Mouse (Mus musculus): ENCODE measurements around the gene Begain.

Gene Begain

DNA sequence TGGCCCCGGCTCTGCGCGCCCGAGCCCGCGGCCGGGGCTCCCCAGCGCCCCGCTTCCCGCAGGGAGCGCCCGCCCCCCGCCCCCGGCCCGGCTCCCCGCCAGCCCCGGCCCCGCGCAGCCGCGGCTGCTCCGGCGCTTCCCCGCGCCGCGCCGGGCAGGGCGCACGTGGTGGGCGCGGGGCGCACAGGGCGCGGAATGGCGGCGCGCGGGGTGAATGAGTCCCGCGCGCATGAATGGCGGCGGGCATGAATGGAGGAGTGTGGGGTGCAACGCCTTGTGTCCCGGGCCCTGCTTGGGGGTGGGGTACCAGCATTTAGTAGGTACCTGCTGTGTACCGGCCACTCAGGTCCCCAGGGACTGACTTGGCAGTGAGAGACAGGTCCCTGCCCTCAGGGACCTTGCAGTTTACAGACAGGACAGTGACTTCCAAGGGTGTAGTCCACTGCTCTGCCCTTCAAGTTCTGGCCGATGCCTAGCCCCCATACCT is at the start of gene Begain:
TSS of gene Begain (minus strand) at position 51 of the 487 bp plus-strand sequence.
- DNase-seq, result no peak

DNA sequence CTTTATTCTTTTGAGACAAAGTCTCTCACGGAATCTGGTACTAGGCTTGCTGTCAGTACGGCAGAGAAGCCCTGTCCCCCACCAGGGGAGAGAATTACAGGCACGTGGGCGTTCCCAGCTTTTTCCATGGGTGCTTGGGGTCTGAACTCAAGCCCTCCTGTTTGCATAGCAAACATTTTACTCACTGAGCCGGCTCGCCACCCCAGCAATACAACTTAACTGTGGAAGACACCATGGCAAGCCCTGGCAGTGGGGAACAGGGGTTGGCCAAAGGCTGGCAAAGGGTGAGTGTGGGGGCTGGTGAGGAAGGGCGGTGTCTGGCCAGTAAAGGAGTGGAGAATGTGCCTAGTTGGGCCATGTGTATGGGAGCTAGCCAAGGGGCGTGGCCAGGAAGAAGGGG is 47.7 kb upstream of the Begain start:
- DNase-seq, result no peak

DNA sequence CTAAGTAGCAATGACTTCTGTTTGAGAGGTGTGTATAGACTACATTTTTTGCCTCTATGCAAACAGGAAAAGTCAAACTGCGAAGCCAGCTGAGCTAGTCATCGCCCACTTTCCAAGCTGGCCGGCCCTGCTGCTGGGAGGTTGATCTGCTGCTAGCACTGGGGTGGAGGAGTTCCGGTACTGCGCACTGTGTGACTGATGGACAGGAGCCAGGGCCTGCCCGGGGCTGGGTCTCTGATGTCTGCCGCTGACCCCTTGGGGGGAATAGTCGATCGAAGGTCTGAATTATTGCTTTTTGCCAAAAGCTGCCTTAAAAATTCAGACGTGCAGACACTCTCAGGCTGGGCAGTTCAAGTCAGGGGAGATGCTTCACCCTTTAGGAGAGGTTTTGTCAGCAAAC is 47.1 kb upstream of the Begain start:
- no peak for DNase-seq

DNA sequence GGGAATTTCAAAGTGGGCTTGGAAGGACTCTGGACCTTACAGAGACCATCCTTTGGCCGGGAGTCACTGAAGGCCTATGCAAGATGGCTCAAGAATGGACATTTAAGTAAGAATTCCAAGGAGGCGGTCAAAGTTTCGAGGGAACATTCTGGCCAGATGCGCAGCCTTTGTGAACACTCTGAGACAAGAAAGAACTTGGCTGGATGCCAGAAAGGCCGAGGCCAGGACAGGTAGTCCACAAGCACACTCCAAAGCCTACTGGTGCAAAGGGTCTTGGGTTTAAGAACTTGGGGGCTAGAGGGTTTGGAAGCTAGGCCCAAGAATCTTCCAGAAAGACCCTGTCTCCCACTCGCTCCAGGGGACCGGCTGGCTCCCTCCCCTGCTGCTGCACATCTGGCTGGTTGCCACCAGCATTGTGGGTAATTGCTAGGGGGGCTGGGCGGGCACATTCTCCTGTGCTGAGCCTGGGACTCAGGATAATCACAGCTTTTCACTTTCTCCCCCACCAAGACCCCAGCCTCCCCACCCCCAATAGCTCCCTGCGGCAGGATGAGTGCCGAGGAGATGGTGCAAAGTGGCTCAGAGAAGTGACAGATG is 45.1 kb upstream of the Begain start:
- no peak for DNase-seq

DNA sequence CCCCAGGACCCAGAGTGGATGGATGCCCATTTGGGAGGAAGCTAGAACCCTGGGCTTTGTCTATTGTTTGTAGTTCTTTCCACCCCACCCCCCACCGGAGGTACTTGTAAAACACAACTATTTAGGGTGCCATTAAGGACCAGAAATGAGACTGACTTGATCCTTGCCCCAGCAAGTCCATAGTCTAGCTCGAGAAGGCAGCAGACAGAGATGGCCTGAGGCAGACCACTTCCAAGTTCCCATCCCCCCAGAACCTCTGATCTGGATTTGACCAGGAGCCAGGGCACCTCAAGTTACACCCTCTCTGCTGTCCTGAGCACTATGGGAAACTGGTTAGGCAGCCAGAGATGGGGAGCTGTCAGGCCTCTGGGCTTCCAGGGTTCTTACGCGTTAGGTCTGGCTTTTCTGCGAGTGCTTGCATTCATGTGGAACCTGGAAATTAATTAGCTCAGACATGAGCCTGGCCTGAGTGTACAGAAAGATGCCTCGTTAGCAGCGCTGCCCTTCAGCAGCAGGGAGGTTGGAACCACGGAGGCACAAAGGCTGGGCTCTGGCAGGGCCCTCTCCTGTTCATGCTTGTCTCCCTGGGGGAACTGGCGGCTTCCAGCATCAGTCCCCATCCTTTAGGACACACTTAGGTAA is 44.5 kb upstream of the Begain start:
- no peak for DNase-seq

DNA sequence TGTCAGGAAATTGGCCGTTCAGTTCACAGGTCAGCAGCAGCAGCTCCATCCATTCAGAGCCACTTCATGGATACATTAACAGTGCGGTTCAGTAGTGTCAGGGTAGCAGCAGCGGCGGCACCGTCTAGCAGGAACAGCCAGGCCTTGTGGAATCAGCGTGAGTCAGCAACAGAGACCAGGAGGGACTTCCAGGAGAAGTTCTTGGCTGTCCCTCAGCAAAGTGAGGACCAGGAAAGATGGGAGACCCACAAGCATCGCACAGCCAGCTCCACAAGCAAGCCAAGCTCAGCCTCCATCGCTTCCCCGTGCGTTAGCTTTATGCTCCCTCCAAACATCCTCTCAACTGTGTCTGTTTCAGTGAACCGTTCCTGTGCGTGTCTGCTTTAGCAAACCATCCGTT is 40.9 kb upstream of the Begain start:
- DNase-seq, result no peak

DNA sequence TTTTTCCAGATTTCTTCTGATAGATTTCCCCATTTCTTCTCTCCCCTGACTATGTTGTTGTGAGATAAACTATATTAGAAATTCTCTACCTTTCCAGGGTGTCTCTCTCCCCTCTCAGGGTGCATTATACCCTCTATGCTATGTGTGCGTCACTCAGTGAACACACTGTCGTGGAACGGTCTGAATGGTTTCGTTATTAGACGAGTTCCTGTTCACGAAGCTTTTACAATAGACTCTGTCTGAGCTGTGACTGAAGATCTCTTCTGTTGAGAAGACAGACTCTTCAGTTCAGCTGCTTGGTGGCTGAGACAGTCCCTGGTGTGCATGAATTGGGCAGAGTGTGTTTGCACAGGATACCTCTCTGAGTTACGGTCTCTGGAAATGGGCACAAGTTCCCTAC is 32.4 kb upstream of the Begain start:
- DNase-seq, result no peak

DNA sequence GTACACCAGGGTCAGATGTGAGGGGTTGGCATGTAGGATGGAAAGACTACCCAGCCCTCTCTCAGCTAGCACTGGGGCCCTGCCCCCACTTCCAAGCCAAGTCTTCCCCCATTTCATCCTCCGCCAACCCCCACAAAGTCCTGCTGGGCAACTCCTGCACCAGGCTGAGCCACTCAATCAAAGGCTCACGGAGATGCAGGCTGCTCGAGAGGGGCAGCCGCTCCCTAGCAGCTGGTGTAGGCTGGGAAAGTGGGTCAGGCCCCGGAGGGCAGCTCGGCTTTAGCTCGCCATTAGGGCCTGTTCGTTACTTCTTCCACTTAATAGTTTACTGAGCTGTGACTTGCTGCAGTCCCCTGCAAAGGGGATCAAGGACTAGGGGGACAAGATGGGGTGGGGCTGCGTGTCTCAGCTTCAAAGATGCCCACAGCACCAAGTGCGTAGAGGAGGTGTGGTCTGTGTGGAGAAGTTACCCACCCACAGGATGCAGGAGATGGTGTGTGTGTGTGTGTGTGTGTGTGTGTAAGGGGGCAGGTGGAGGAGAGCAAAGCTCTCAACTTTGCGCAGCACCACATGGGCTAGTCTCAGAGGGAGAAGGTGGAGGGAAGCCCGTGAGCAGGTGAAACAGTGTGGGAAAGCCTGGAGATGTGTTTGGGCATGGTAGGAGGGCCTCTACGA is 22.6 kb upstream of the Begain start:
- no peak for DNase-seq

DNA sequence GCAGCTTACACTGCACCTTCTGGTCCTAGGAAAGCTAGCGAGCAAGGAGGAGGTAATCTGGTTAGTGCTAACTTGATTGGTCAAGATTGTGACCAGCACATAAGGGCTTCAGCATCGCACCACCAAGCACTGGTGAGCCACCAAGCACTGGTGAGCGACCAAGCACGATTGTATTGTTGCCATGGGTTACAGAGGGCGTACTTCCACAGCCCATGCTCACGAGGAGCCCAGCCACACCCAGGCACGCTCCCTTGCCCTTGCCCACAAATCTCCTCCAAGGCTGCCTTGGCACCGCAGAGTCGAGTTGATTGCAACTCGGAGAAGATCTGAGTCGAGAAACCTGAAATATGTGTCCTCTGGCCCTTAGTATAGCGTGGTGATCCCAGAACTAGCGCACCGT is 22.0 kb upstream of the Begain start:
- no peak for DNase-seq

DNA sequence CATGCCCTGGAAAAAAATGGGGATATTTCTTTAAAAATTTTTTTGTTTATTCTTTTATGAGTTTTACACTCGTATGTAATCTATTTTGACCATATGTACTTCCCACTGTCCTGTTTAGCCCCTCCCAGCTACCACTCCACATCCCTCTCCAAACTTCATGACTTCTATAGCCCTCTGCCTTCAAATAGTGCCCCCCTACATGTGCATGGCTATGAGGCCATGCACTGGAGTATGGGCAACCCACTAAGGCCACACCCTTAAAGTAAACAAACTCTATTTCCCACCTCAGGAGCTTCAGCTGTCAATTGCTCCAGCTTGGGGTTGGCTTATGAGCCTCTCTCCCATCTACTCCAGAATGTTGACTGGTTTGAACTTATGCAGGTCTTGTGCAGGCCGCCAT is 18.1 kb upstream of the Begain start:
- DNase-seq, result no peak

DNA sequence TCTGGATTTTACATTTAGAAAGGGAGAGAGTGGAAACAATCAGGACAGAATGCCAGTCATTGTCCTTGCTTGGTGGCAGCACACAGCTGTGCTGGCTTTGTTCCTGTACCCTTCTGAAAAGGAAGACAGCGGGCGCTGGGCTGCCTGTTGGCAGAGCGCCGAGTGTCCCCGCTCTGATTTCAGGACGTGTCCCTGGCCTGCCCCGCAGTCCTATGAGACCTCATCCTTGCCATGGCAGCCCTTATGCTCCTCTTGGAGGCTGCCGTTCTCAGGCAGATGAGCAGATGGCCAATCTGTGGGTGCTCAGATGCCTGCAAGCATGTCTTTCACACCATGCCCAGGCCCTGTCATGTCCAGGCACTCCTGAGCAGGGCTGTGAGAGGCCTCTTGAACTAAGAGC is 17.7 kb upstream of the Begain start:
- DNase-seq, result peak; percentile 94

DNA sequence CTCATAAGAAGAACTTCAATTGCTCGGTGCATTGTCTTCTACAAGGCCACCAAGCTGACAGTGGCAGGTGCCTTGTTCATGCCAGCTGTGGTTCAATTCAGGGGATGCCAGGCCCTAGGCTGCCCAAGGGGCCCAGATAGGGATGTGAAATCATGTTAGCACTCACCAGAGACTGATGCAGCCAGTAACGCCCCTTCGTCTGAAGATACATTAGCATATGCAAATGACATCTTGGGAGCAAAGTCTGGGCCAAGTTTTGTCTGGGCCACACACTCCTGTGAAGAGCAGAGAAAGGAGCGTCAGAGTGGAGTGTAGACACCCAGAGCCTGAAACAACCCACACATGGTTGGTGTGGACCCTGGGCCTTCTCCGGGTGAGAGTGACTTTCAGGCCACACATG is 17.0 kb upstream of the Begain start:
- no peak for DNase-seq

DNA sequence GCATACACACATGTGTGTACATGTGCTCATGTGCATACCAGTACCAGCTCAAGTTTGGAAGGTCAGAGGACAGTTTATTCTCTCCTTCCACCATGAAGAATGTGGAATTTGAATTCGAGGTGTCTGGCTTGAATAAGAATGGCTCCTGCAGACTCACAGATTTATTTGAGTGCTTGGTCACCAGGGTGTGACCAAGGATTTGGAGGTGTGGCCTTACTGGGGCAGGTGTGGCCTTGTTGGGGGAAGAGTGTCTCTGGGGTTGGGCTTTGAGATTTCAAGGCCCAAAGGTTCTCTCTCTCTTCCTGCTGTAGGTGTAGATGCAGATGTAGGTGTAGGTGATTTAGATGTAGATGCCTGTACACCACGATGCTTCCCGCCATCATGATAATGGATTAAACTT is 15.5 kb upstream of the Begain start:
- no peak for DNase-seq

DNA sequence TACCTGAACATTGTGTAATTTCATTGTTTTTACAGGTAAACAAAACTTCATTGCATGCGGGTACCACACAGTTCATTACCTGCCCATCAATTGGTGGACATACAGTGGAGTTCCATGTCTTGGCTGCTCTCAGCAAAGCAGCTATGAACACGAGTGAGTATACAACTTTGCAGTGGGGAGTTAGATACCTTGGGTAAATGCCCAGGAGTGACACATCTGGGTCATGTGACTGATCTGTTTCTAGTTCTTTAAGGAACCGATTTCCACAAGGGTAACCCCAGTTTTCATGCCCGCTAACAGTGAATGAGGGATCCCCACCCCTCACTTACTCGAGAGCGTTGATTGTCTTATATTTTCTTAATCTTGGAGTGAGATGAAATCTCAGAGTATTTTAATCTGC is 9.0 kb upstream of the Begain start:
- no peak for DNase-seq

DNA sequence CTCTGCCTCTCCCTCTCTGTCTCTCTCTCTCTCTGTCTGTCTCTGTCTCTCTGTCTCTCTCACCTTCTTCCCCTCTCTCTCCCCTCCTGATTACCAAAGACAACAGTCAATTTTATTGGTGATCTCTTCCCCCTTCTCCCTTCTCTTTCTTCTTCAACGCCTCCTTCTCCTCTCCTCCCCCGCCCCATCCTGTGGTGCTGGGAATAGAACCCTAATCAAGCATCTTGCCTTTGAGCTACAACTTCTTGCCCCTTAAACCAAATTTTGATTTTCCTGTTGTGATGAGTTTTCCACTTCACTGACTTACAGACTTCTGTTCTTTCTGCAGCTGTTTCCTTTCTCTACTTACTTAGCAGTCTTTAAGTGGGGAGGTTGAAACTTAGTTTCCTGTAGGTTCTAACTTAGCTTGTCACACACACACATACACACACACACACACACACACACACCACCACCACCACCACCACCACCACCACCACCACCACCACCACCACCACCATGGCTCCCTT is 6.8 kb upstream of the Begain start:
- DNase-seq, result no peak

DNA sequence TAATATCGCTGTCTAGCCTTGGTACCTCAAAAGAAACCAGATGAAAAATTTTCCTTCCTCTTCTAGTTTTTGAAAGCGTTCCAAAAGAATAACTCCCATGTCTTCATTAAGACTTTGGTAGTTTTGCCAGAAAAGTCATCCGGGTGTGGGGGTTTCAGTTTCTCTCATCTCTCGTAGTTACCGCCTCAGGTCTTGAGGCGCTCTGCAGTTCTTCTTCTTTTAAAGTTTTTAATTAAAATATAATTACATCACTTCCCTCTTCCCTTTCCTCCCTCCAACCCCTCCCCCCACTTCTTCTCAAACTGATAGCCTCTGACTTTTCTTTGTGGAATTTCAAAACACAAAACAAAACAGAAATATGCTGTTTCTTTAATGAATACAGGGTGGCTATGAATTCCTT is 6.1 kb upstream of the Begain start:
- DNase-seq, result no peak

DNA sequence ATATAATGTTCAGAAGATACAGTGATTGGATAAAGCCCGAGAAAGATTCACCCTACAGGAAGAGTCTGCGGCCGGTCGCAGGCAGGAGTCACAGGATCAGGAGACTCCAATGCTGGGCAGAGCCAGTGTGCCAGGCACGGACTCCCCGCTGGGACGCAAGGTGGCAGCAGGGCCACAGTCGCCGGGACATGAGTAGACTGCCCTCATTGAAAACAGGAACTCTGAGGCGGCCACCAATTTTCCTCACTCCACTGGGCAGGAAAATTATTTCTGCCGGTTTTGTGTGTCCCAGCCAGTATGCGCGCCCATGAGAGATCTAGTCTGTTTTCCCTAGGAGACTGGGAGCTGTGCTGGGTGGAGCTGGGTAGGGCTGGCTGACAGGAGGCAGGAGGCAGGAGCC is 3.2 kb upstream of the Begain start:
- peak; percentile 82 for DNase-seq

DNA sequence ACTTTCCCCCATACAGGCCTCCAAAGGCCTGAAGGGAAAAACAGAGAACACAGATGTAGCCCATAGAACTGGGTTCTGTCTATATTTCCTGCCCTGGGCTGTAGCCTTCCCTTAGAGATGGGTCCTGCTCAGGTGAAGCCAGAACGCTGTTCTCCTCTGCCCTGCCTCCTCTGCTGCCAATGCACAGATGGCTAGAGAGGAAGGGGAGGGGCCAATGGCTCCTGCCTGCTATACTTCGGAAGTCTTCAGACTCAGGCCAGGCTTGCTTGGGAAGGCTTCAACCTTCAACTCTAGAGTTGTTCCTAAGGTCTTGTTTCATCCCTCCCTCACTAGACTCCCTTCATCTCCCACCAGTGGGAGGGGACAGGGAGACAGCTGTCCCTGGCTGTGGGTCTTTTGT is 1.7 kb upstream of the Begain start:
- peak; percentile 33 for DNase-seq

DNA sequence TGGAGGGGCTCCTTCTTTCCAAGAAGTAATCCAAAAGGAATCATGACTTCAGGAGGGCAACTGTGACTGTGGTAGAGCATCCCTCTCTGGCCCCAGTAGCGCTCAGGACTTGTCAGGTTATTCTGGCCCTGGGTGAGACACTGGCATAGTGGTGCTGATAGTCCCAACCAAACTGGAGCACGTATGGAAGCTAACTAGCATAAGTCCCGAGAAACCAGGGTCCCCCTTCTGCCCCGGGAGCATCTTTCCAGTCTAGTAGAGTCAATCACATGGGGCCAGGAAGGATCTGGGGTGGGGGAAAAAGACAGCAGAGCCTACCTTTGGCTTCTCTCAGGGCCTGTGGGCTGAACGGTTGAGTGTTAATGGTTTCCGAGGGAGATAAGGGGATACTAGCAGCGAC is 721 bp upstream of the Begain start:
- no peak for DNase-seq

DNA sequence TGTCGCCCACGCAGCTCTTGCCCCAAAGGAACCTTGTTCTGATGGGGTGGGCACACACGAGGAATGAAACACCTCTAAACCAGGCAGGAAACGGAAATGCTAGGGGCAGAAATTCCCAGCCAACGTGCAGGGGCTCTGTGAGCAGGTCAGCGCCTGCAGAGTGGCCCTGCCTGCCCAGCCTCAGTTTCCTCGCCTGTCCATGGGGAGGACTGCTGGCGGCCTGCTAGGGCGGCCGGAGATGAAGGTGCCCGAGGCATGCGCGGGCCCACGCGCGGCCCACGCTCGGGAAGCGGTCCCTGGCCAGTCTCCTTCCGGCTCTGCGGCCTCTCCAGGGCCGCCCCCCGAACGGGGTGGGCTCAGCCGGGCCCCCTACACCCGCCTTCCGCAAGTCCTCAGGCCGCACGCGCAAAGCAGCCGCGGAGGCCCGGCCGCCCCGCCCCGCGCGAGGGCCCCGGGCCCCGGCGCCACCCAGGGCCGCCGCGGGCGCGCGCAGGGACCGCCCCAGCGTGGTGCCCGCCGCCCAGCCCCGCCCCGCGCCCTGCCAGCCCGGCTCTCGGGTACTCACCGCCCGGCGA is 369 bp downstream of the Begain start:
- DNase-seq, result no peak

DNA sequence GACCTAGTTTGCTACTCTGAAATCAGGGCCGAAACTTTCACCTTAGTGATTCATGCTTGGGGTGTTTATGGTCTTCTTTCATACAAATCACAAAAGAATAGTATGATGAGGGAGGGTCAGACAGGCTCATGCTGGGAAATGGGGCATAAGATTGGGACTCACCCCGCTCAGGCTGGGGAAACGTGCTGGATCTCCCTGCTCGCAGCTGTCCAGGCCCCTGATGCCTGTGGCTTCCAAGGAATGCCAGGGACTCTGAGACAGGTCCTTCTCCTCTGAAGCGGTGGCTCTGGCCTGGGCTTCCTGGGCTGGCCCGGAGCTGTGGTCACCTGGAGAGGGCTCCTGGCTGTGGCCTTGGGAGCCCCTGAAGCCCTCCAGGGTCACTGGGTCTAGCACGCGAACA is 9.4 kb downstream of the Begain start:
- no peak for DNase-seq

DNA sequence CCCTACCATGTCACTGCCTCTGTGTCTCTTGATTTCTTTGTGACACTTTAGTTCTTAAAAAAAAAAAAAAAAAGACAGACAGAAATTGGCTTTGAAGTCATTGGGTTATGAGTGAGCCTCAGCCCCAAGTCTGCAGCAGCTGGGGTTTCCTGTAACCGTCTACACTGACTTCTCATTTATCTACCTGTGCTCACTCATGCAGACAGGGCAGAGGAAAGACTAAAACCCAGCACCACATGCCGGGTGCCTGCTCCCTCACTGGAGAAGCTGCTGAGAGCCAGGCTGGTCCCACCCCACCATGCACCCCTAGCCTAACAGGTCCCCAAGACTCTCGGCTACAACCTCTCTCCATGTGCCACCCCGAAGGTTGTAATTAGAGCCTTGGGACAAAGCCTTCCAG is 10.3 kb downstream of the Begain start:
- DNase-seq, result no peak

DNA sequence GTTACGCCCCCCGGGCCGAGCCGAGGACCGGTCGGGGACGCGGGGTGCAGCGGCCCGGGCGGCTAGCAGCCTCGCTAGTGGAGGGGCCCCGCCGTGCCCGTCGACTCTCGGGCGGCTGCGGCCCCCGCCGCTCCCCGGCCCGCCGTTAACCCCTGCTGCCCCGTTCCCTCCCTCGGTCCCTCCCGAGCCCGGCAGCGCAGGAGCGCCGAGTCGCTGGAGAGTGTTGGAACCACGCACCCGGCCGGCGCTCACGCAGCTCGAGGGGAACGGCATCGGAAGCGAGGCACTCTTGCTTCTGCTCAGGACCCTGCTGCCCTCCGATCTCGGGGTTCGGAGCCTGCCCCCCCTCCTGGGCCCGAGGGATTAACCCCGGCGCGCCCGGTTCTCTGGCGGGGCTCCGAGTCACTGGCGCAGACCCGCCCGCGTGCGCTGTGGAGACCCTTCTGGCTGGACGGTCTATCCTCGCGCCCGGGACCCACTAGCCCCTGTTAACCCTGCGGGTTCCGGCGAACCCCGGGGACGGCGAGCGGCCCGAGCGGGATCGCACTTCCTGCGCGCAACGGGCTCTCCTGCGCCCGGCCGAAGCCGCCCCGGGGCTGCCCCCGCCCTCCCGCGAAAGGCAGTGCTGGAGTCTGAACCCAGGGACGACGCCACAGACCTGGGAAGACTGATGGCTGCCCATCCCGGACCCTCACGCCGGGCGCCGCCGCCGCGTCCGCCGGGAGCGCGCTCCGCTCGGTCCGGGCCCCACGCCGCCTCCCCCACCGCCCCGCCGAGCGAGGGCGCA is 14.8 kb downstream of the Begain start:
- DNase-seq, result no peak
